Comparison of ENCODE assay signal across 20 mouse cellular contexts in genomic region chr7:118160121-118160520, GRCm38 (mm10). TPM values are rescaled to one million over a fixed set of nuclear protein-coding genes. Genes with fewer than 3 reads are reported as not detected.
DNase-seq lines count a peak whose midpoint lies in the region; ATAC-seq and TF ChIP-seq lines count a peak whose summit lies in the region.
"Had no signal": no experiment of that assay in that cellular context is flagged by ENCODE, and none has a peak within 500 bp of the region (broad histone marks: within the 10 kb centered on the region; RNA-seq: fewer than 3 reads in every experiment).

No protein-coding gene starts in this region.

- peak; percentile 99 for ATAC-seq in frontal cortex, adult (ENCODE audit: low TSS enrichment)
- ATAC-seq in midbrain, embryonic 11.5 days (ENCODE audit: low FRiP score) = no peak
- ATAC-seq in intestine, embryonic 16.5 days = no peak
- ATAC-seq: intestine, postnatal 0 days had no signal

- H3K4me1 ChIP-seq in midbrain, embryonic 11.5 days (ENCODE audit: control insufficient read depth, insufficient read depth, low read length) = no peaks in the 10 kb centered on the region
- H3K4me1 ChIP-seq in midbrain, embryonic 10.5 days = no peaks in the 10 kb centered on the region
- H3K4me1 ChIP-seq in intestine, embryonic 16.5 days (ENCODE audit: control insufficient read depth, insufficient read depth, low read length) = no peaks in the 10 kb centered on the region
- H3K4me1 ChIP-seq in thymus, adult 2 months (replicated peaks; ENCODE audit: control insufficient read depth, insufficient read depth, low read length) = no peaks in the 10 kb centered on the region
- H3K4me1 ChIP-seq: heart, embryonic 13.5 days; hindbrain, embryonic 13.5 days; limb, embryonic 12.5 days had no signal

- no peak for TF ChIP-seq CTCF in thymus, adult 2 months (IDR thresholded peaks at IDR 0.05; ENCODE audit: borderline replicate concordance, control insufficient read depth, extremely low read depth, insufficient read depth, low read length, poor library complexity)

- no peak overlapping the region for H3K4me2 ChIP-seq in midbrain, embryonic 11.5 days
- no peak overlapping the region for H3K4me2 ChIP-seq in intestine, embryonic 16.5 days (ENCODE audit: low read depth, low read length)
- H3K4me2 ChIP-seq: heart, embryonic 13.5 days; hindbrain, embryonic 13.5 days; limb, embryonic 12.5 days had no signal

- DNase-seq in frontal cortex, postnatal 10 days (ENCODE audit: low spot score in 2 of 2) = no peak
- peak; percentile 17 for DNase-seq in midbrain, embryonic 11.5 days (ENCODE audit: low spot score, missing footprints)
- no peak for DNase-seq in midbrain, embryonic 10.5 days (ENCODE audit: low spot score)
- peak; percentile 59 to 69 for DNase-seq in left cerebral cortex, adult 18-20 months (ENCODE audit: low spot score in 2 of 2)
- DNase-seq in right cerebral cortex, postnatal 36 days (ENCODE audit: low spot score in 2 of 2) = peak; percentile 36 to 77
- no peak for DNase-seq in thymus, adult 2 months
- DNase-seq: adrenal gland, postnatal 36 days; cerebellum, adult 11 months; gastrocnemius, adult 2 months; kidney, postnatal 14 days; midbrain, embryonic 14.5 days had no signal

- peaks cover 2% of the 10 kb centered on the region; the same call in 1 of the 2 replicates for H3K36me3 ChIP-seq in midbrain, embryonic 11.5 days (ENCODE audit: control insufficient read depth, insufficient read depth, low read length)
- peaks cover 89% of the 10 kb centered on the region for H3K36me3 ChIP-seq in midbrain, embryonic 10.5 days
- peaks cover 11% of the 10 kb centered on the region for H3K36me3 ChIP-seq in intestine, embryonic 16.5 days (ENCODE audit: control insufficient read depth, insufficient read depth, low read length)
- peaks cover 73% of the 10 kb centered on the region for H3K36me3 ChIP-seq in thymus, adult 2 months (ENCODE audit: control insufficient read depth, insufficient read depth, low read length)

- no peak overlapping the region for H3K9ac ChIP-seq in midbrain, embryonic 11.5 days (ENCODE audit: low read length)
- no peak overlapping the region for H3K9ac ChIP-seq in intestine, embryonic 16.5 days (ENCODE audit: low read depth, low read length)
- H3K9ac ChIP-seq: heart, embryonic 13.5 days; hindbrain, embryonic 13.5 days; limb, embryonic 12.5 days had no signal

- H3K27me3 ChIP-seq in midbrain, embryonic 11.5 days (ENCODE audit: control insufficient read depth, insufficient read depth, low read length) = no peaks in the 10 kb centered on the region
- no peaks in the 10 kb centered on the region for H3K27me3 ChIP-seq in midbrain, embryonic 10.5 days (ENCODE audit: low read depth, poor library complexity, severe bottlenecking)
- no peaks in the 10 kb centered on the region for H3K27me3 ChIP-seq in intestine, embryonic 16.5 days (replicated peaks; ENCODE audit: control insufficient read depth, insufficient read depth, low read length)
- no peaks in the 10 kb centered on the region for H3K27me3 ChIP-seq in thymus, adult 2 months (ENCODE audit: control insufficient read depth, insufficient read depth, low read length)
- H3K27me3 ChIP-seq: heart, embryonic 13.5 days; hindbrain, embryonic 13.5 days; limb, embryonic 12.5 days had no signal

- no peak overlapping the region for H3K4me3 ChIP-seq in midbrain, embryonic 11.5 days (ENCODE audit: low read depth, low read length)
- H3K4me3 ChIP-seq in midbrain, embryonic 10.5 days = no peak overlapping the region
- no peak overlapping the region for H3K4me3 ChIP-seq in intestine, embryonic 16.5 days (ENCODE audit: low read length)
- no peak overlapping the region for H3K4me3 ChIP-seq in thymus, adult 2 months (ENCODE audit: control insufficient read depth, insufficient read depth, low read length)
- H3K4me3 ChIP-seq: erythroblast, embryonic 14.5 days; gastrocnemius, adult 2 months; heart, embryonic 13.5 days; hindbrain, embryonic 13.5 days; limb, embryonic 12.5 days had no signal

- no peak for TF ChIP-seq POLR2A in thymus, adult 2 months (IDR thresholded peaks at IDR 0.05; ENCODE audit: control insufficient read depth, extremely low read depth, insufficient read depth, low read length, poor library complexity)

- H3K27ac ChIP-seq in midbrain, embryonic 11.5 days (ENCODE audit: low read depth, low read length) = no peak overlapping the region
- no peak overlapping the region for H3K27ac ChIP-seq in midbrain, embryonic 10.5 days (replicated peaks)
- no peak overlapping the region for H3K27ac ChIP-seq in intestine, embryonic 16.5 days (ENCODE audit: low read length)
- no peak overlapping the region for H3K27ac ChIP-seq in thymus, adult 2 months (ENCODE audit: control insufficient read depth, insufficient read depth, low read length)
- H3K27ac ChIP-seq: gastrocnemius, adult 2 months; heart, embryonic 13.5 days; hindbrain, embryonic 13.5 days; limb, embryonic 12.5 days; stomach, postnatal 0 days had no signal

- no peaks in the 10 kb centered on the region for H3K9me3 ChIP-seq in midbrain, embryonic 11.5 days (ENCODE audit: control insufficient read depth, low read length)
- H3K9me3 ChIP-seq in midbrain, embryonic 10.5 days (replicated peaks) = no peaks in the 10 kb centered on the region
- no peaks in the 10 kb centered on the region for H3K9me3 ChIP-seq in intestine, embryonic 16.5 days (ENCODE audit: control insufficient read depth, low read length)
- H3K9me3 ChIP-seq: G1E; heart, embryonic 13.5 days; hindbrain, embryonic 13.5 days; limb, embryonic 12.5 days had no signal

- WGBS in midbrain, embryonic 11.5 days = 100% methylated on average over 3 of the region's 3 CpGs
- 97% methylated on average over 3 of the region's 3 CpGs for WGBS in midbrain, embryonic 10.5 days
- WGBS in intestine, embryonic 16.5 days = 91% methylated on average over 3 of the region's 3 CpGs
- WGBS in thymus, adult 2 months = 98% methylated on average over 3 of the region's 3 CpGs

RNA-seq across cellular contexts. Expression of gene Arl6ip1, which starts 30.7 kb away (rescaled TPM):
- 494 and 501 TPM in 2 replicates for polyA plus RNA-seq in midbrain, embryonic 11.5 days (2014; fragmentation: Nextera tagmentation; extraction: Ambion mirVana)
- 503 and 508 TPM in 2 replicates for polyA plus RNA-seq in midbrain, embryonic 10.5 days (2016; fragmentation: Nextera tagmentation; extraction: Ambion mirVana)
- total RNA-seq in left cerebral cortex, adult 18-20 months (2021) = 100 to 1,000 TPM; 250 to 268 TPM
- polyA plus RNA-seq in intestine, embryonic 16.5 days (2015; fragmentation: Nextera tagmentation; extraction: Ambion mirVana) = 488 and 495 TPM in 2 replicates
- polyA plus RNA-seq in thymus, adult 2 months (2012; rRNA removed) = 216 and 232 TPM in 2 replicates

RNA-seq across cellular contexts. Expression of gene Rps15a, which starts 44.1 kb away (rescaled TPM):
- polyA plus RNA-seq in midbrain, embryonic 11.5 days (2014; fragmentation: Nextera tagmentation; extraction: Ambion mirVana) = 586 and 691 TPM in 2 replicates
- polyA plus RNA-seq in midbrain, embryonic 10.5 days (2016; fragmentation: Nextera tagmentation; extraction: Ambion mirVana) = 564 and 647 TPM in 2 replicates
- 100 to 1,000 TPM; 369 to 387 TPM for total RNA-seq in left cerebral cortex, adult 18-20 months (2021)
- 594 and 625 TPM in 2 replicates for polyA plus RNA-seq in intestine, embryonic 16.5 days (2015; fragmentation: Nextera tagmentation; extraction: Ambion mirVana)
- 1,244 and 1,382 TPM in 2 replicates for polyA plus RNA-seq in thymus, adult 2 months (2012; rRNA removed)

Comparison
In these comparisons a context has a peak if more than half of its experiments do, and no peak if none do; other contexts are left out.
1. DNase-seq: peak in midbrain, embryonic 11.5 days (single experiment), left cerebral cortex, adult 18-20 months (2 of 2) and right cerebral cortex, postnatal 36 days (2 of 2); none in frontal cortex, postnatal 10 days (0 of 2), midbrain, embryonic 10.5 days (single experiment) and thymus, adult 2 months (single experiment).